In genomic region chr1:171388376-171389102, GRCm38 (mm10) we compare ENCODE assay signal across 8 mouse cellular contexts. TPM values are rescaled to one million over a fixed set of nuclear protein-coding genes. Genes with fewer than 3 reads are reported as not detected.
DNase-seq lines count a peak whose midpoint lies in the region; ATAC-seq and TF ChIP-seq lines count a peak whose summit lies in the region.

Arhgap30 (plus strand) TSS chr1:171388954.

- intact Hi-C loops in heart, postnatal 10 days (cut with DNase I), result no loop called here

- in situ Hi-C loops in ES-E14 (cut with MboI; ENCODE audit: low sequenced_read_pairs in 2 of 2, unreplicated experiment in 2 of 2), result no loop called here

- no peak for TF ChIP-seq CTCF in intestine, postnatal 0 days (IDR thresholded peaks at IDR 0.05; ENCODE audit: low read depth)
- 0 out of 2 replicates have a peak, but pooled peaks have one; percentile 18 for TF ChIP-seq CTCF in thymus, adult 2 months (IDR thresholded peaks at IDR 0.05; ENCODE audit: borderline replicate concordance, control insufficient read depth, extremely low read depth, insufficient read depth, low read length, poor library complexity)

- 0 out of 2 replicates have a peak within 1 kb of the TSS, but pooled peaks have one; percentile 27 for H3K27ac ChIP-seq in intestine, embryonic 15.5 days
- H3K27ac ChIP-seq in intestine, postnatal 0 days (ENCODE audit: low read depth, low read length), result no peak within 1 kb of the TSS
- 0 out of 2 replicates have a peak within 1 kb of the TSS, but pooled peaks have one; percentile 8 for H3K27ac ChIP-seq in ES-E14 (ENCODE audit: insufficient read depth, low read depth, low read length, poor library complexity, severe bottlenecking)
- peak within 1 kb of the TSS; percentile 96 for H3K27ac ChIP-seq in thymus, adult 2 months (ENCODE audit: control insufficient read depth, insufficient read depth, low read length)
- no peak within 1 kb of the TSS for H3K27ac ChIP-seq in forebrain, embryonic 15.5 days (replicated peaks)

- 0 out of 2 replicates have a peak, but pooled peaks have one; percentile 6 for ATAC-seq in intestine, embryonic 15.5 days
- no peak for ATAC-seq in intestine, postnatal 0 days
- ATAC-seq in forebrain, embryonic 15.5 days (replicated peaks), result no peak

- H3K9ac ChIP-seq in intestine, embryonic 15.5 days, result no peak within 1 kb of the TSS
- H3K9ac ChIP-seq in intestine, postnatal 0 days (ENCODE audit: low read depth, low read length), result no peak within 1 kb of the TSS
- no peak within 1 kb of the TSS for H3K9ac ChIP-seq in ES-E14 (ENCODE audit: insufficient read depth, low read depth, low read length, poor library complexity, severe bottlenecking)
- no peak within 1 kb of the TSS for H3K9ac ChIP-seq in forebrain, embryonic 15.5 days (replicated peaks)

- WGBS in intestine, embryonic 15.5 days, result 81% methylated on average over 15 of the region's 15 CpGs
- WGBS in intestine, postnatal 0 days, result 76% methylated on average over 15 of the region's 15 CpGs
- 3% methylated on average over 15 of the region's 15 CpGs for WGBS in thymus, adult 2 months
- WGBS in forebrain, embryonic 15.5 days, result 83% methylated on average over 15 of the region's 15 CpGs

- H3K9me3 ChIP-seq in intestine, embryonic 15.5 days, result no peaks in the 10 kb centered on the region
- no peaks in the 10 kb centered on the region for H3K9me3 ChIP-seq in intestine, postnatal 0 days (ENCODE audit: control insufficient read depth)
- no peaks in the 10 kb centered on the region for H3K9me3 ChIP-seq in ES-E14 (ENCODE audit: control insufficient read depth, insufficient read depth, low read depth, low read length)
- no peaks in the 10 kb centered on the region for H3K9me3 ChIP-seq in forebrain, embryonic 15.5 days

- peak; percentile 92 for TF ChIP-seq POLR2A in thymus, adult 2 months (IDR thresholded peaks at IDR 0.05; ENCODE audit: control insufficient read depth, extremely low read depth, insufficient read depth, low read length, poor library complexity)

- no peaks in the 10 kb centered on the region for H3K4me1 ChIP-seq in intestine, embryonic 15.5 days (replicated peaks)
- H3K4me1 ChIP-seq in intestine, postnatal 0 days (replicated peaks; ENCODE audit: control insufficient read depth, insufficient read depth, low read length), result no peaks in the 10 kb centered on the region
- peaks cover 5 to 36% of the 10 kb centered on the region in 2 experiments; a peak in 3 of 4 replicates for H3K4me1 ChIP-seq in ES-E14 (ENCODE audit: control insufficient read depth in 2 of 2, insufficient read depth in 2 of 2, low read length in 2 of 2, poor library complexity in 1 of 2)
- H3K4me1 ChIP-seq in thymus, adult 2 months (replicated peaks; ENCODE audit: control insufficient read depth, insufficient read depth, low read length), result peaks cover 31% of the 10 kb centered on the region
- no peaks in the 10 kb centered on the region for H3K4me1 ChIP-seq in forebrain, embryonic 15.5 days

- no peak for DNase-seq in ES-E14 (ENCODE audit: low read depth, low spot score)
- peak; percentile 42 to 58 for DNase-seq in heart, postnatal 10 days
- peak; percentile 88 for DNase-seq in lung, postnatal 36 days
- DNase-seq in thymus, adult 2 months, result peak; percentile 93
- no peak for DNase-seq in layer of hippocampus, postnatal 10 days (ENCODE audit: low spot score in 2 of 2)

- H3K36me3 ChIP-seq in intestine, embryonic 15.5 days, result no peaks in the 10 kb centered on the region
- no peaks in the 10 kb centered on the region for H3K36me3 ChIP-seq in intestine, postnatal 0 days (ENCODE audit: control insufficient read depth, insufficient read depth)
- H3K36me3 ChIP-seq in ES-E14 (ENCODE audit: control insufficient read depth, insufficient read depth, low read length, poor library complexity, severe bottlenecking), result no peaks in the 10 kb centered on the region
- peaks cover 4% of the 10 kb centered on the region; the same call in 1 of the 2 replicates for H3K36me3 ChIP-seq in thymus, adult 2 months (ENCODE audit: control insufficient read depth, insufficient read depth, low read length)
- no peaks in the 10 kb centered on the region for H3K36me3 ChIP-seq in forebrain, embryonic 15.5 days

- no peak within 1 kb of the TSS for H3K4me2 ChIP-seq in intestine, embryonic 15.5 days (replicated peaks)
- no peak within 1 kb of the TSS for H3K4me2 ChIP-seq in intestine, postnatal 0 days (replicated peaks; ENCODE audit: low read depth)
- no peak within 1 kb of the TSS for H3K4me2 ChIP-seq in forebrain, embryonic 15.5 days (replicated peaks)

- H3K4me3 ChIP-seq in intestine, embryonic 15.5 days (replicated peaks), result no peak within 1 kb of the TSS
- no peak within 1 kb of the TSS for H3K4me3 ChIP-seq in intestine, postnatal 0 days (ENCODE audit: low read depth, low read length)
- peak within 1 kb of the TSS; percentile 27 to 48 for H3K4me3 ChIP-seq in ES-E14 (ENCODE audit: insufficient read depth in 1 of 2, low read depth in 1 of 2, low read length in 2 of 2, poor library complexity in 1 of 2, severe bottlenecking in 1 of 2)
- peak within 1 kb of the TSS; percentile 84 for H3K4me3 ChIP-seq in thymus, adult 2 months (ENCODE audit: control insufficient read depth, insufficient read depth, low read length)
- no peak within 1 kb of the TSS for H3K4me3 ChIP-seq in forebrain, embryonic 15.5 days

- no peaks in the 10 kb centered on the region for H3K27me3 ChIP-seq in intestine, embryonic 15.5 days (replicated peaks)
- H3K27me3 ChIP-seq in intestine, postnatal 0 days (replicated peaks; ENCODE audit: control insufficient read depth, insufficient read depth, low read length), result no peaks in the 10 kb centered on the region
- no peaks in the 10 kb centered on the region for H3K27me3 ChIP-seq in thymus, adult 2 months (ENCODE audit: control insufficient read depth, insufficient read depth, low read length)
- no peaks in the 10 kb centered on the region for H3K27me3 ChIP-seq in forebrain, embryonic 15.5 days

TF ChIP-seq in ES-E14, 5 proteins besides CTCF, POLR2A, EP300 and RAD21:
- TF ChIP-seq CHD2 (IDR thresholded peaks at IDR 0.05; ENCODE audit: low read depth, low read length), result no peak
TF ChIP-seq in ES-E14: peak in this region for 0.

RNA-seq across cellular contexts. Expression of gene Arhgap30, which starts in this region (rescaled TPM):
- polyA plus RNA-seq in intestine, embryonic 15.5 days (2015; fragmentation: Nextera tagmentation; extraction: Ambion mirVana), result 2.2 and 2.4 TPM in 2 replicates
- polyA plus RNA-seq in intestine, postnatal 0 days (2015; fragmentation: Nextera tagmentation; extraction: Ambion mirVana), result 1.3 TPM in 2 replicates
- total RNA-seq in ES-E14 (2012; rRNA removed), result 8.0 and 9.0 TPM in 2 replicates
- total RNA-seq in heart, postnatal 10 days (2021), result 1 to 10 TPM; 2.1 to 2.5 TPM
- 128 and 141 TPM in 2 replicates for polyA plus RNA-seq in thymus, adult 2 months (2012; rRNA removed)
- 0.61 and 0.71 TPM in 2 replicates for polyA plus RNA-seq in forebrain, embryonic 15.5 days (2015; fragmentation: Nextera tagmentation; extraction: Ambion mirVana)
- 1 to 10 TPM; 1.9 to 2.1 TPM for total RNA-seq in layer of hippocampus, postnatal 10 days (2021)

Comparison
In these comparisons a context has a peak if more than half of its experiments do, and no peak if none do; other contexts are left out.
1. RNA of gene Arhgap30 (polyA plus RNA-seq): 128 to 141 TPM in thymus, adult 2 months; 2.2 to 2.4 TPM in intestine, embryonic 15.5 days, 1.3 TPM in intestine, postnatal 0 days and 0.61 to 0.71 TPM in forebrain, embryonic 15.5 days; every median in the first group is over 10 times any median in the second.
2. H3K27ac ChIP-seq: peak in intestine, embryonic 15.5 days (single experiment), ES-E14 (single experiment) and thymus, adult 2 months (single experiment); none in intestine, postnatal 0 days (single experiment) and forebrain, embryonic 15.5 days (single experiment).
3. H3K4me3 ChIP-seq: peak in ES-E14 (2 of 2) and thymus, adult 2 months (single experiment); none in intestine, embryonic 15.5 days (single experiment), intestine, postnatal 0 days (single experiment) and forebrain, embryonic 15.5 days (single experiment).
4. DNase-seq: peak in heart, postnatal 10 days (2 of 2), lung, postnatal 36 days (single experiment) and thymus, adult 2 months (single experiment); none in ES-E14 (single experiment) and layer of hippocampus, postnatal 10 days (0 of 2).